Comparison of ENCODE assay signal across 8 mouse cellular contexts in the genomic region with DNA sequence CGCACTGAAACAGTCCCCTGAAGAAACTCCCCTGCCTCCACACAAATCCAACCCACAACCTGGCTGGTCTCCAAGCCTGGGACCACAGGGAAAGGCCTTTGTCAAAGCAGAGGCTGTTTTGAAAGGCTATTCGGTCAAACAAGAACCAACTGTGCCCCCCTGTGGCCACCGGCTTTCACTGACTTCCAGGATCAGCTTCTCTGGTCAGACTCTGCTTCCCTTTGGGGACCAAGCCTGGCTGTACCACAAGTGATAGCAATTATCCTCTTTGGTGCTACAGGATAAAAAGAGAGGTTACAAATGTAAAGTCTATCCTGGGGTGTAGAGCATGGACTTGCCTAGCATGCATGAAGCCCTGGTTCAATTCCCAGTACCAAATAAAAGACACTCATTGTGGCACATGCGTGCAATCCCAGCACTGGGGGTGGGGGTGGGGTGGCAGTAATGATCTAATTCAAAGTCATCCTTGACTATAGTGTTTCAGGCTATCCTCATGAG.
A peak's percentile ranks its signal among the peaks of the same experiment; 100 is the strongest.
DNase-seq lines count a peak whose midpoint lies in the region; ATAC-seq and TF ChIP-seq lines count a peak whose summit lies in the region.

No protein-coding gene starts in this region.

- H3K9ac ChIP-seq in intestine, embryonic 16.5 days (ENCODE audit: low read depth, low read length) = no peak overlapping the region
- H3K9ac ChIP-seq in midbrain, embryonic 14.5 days (replicated peaks; ENCODE audit: low read length) = peak overlapping the region; percentile 29; the same call in 1 of the 2 replicates

- H3K27ac ChIP-seq in cortical plate, adult 2 months (ENCODE audit: insufficient read depth, low read length) = no peak overlapping the region
- peak overlapping the region; percentile 0; the same call in 1 of the 2 replicates for H3K27ac ChIP-seq in intestine, embryonic 16.5 days (ENCODE audit: low read length)
- H3K27ac ChIP-seq in midbrain, embryonic 14.5 days (replicated peaks; ENCODE audit: low read depth, low read length) = 0 out of 2 replicates have a peak overlapping the region, but pooled peaks have one; percentile 55

- peak; percentile 63 for TF ChIP-seq CTCF in cortical plate, adult 2 months (IDR thresholded peaks at IDR 0.05; ENCODE audit: extremely low read depth, insufficient read depth, low read length)

- H3K36me3 ChIP-seq in intestine, embryonic 16.5 days (ENCODE audit: control insufficient read depth, insufficient read depth, low read length) = peaks cover 3% of the 10 kb centered on the region; the same call in 1 of the 2 replicates
- H3K36me3 ChIP-seq in midbrain, embryonic 14.5 days (ENCODE audit: control insufficient read depth, insufficient read depth, low read length) = peaks cover 27% of the 10 kb centered on the region

- peak; percentile 70 for ATAC-seq in intestine, embryonic 16.5 days
- ATAC-seq in midbrain, embryonic 14.5 days (ENCODE audit: low FRiP score, low TSS enrichment) = peak; percentile 79

- intact Hi-C loops in gastrocnemius, postnatal 14 days (cut with DNase I; ENCODE audit: low total_unique reads) = loop anchor here (10.0 kb wide), 1 partner anchor 999 kb away; no protein-coding TSS in a partner anchor
- intact Hi-C loops in left cerebral cortex, postnatal 14 days (cut with DNase I) = loop anchor here (5.0 kb wide), 3 partner anchors 716 to 996 kb away; a partner anchor contains a TSS

- no peak overlapping the region for H3K4me2 ChIP-seq in intestine, embryonic 16.5 days (ENCODE audit: low read depth, low read length)
- H3K4me2 ChIP-seq in midbrain, embryonic 14.5 days (ENCODE audit: low read length) = peak overlapping the region; percentile 21; the same call in 1 of the 2 replicates

- no peak overlapping the region for H3K4me3 ChIP-seq in cortical plate, adult 2 months (ENCODE audit: insufficient read depth, low read length)
- H3K4me3 ChIP-seq in intestine, embryonic 16.5 days (ENCODE audit: low read length) = no peak overlapping the region
- no peak overlapping the region for H3K4me3 ChIP-seq in midbrain, embryonic 14.5 days (replicated peaks; ENCODE audit: low read depth, low read length)

- peak; percentile 54 to 63 for DNase-seq in adrenal gland, adult 18-20 months (ENCODE audit: low spot score in 2 of 2)
- DNase-seq in gastrocnemius, postnatal 14 days = peak; percentile 88
- peak; percentile 88 to 90 for DNase-seq in left cerebral cortex, postnatal 14 days (ENCODE audit: low spot score in 2 of 2)
- DNase-seq in midbrain, embryonic 14.5 days = peak; percentile 94
- peak; percentile 32 for DNase-seq in spleen, adult 12 weeks (ENCODE audit: low spot score)
- no peak for DNase-seq in c-Kit-positive CD71-positive TER-119-positive erythroid progenitor cells, embryonic 14.5 days (ENCODE audit: low spot score)

- no peak for TF ChIP-seq POLR2A in cortical plate, adult 2 months (IDR thresholded peaks at IDR 0.05; ENCODE audit: extremely low read depth, insufficient read depth, low read length)

- WGBS in intestine, embryonic 16.5 days = 24% methylated on average over 4 of the region's 4 CpGs
- 15% methylated on average over 4 of the region's 4 CpGs for WGBS in midbrain, embryonic 14.5 days

- no peaks in the 10 kb centered on the region for H3K27me3 ChIP-seq in intestine, embryonic 16.5 days (replicated peaks; ENCODE audit: control insufficient read depth, insufficient read depth, low read length)
- H3K27me3 ChIP-seq in midbrain, embryonic 14.5 days (ENCODE audit: control insufficient read depth, insufficient read depth, low read length) = no peaks in the 10 kb centered on the region

- H3K9me3 ChIP-seq in intestine, embryonic 16.5 days (ENCODE audit: control insufficient read depth, low read length) = no peaks in the 10 kb centered on the region
- H3K9me3 ChIP-seq in midbrain, embryonic 14.5 days (ENCODE audit: control insufficient read depth, low read length) = no peaks in the 10 kb centered on the region

- no peaks in the 10 kb centered on the region for H3K4me1 ChIP-seq in cortical plate, adult 2 months (ENCODE audit: control insufficient read depth, insufficient read depth, low read length)
- peaks cover 2% of the 10 kb centered on the region; the same call in 1 of the 2 replicates for H3K4me1 ChIP-seq in intestine, embryonic 16.5 days (ENCODE audit: control insufficient read depth, insufficient read depth, low read length)
- 0 out of 2 replicates have a peak, but pooled peaks cover 8% of the 10 kb centered on the region for H3K4me1 ChIP-seq in midbrain, embryonic 14.5 days (ENCODE audit: control insufficient read depth, insufficient read depth, low read length)
